In the genomic region with DNA sequence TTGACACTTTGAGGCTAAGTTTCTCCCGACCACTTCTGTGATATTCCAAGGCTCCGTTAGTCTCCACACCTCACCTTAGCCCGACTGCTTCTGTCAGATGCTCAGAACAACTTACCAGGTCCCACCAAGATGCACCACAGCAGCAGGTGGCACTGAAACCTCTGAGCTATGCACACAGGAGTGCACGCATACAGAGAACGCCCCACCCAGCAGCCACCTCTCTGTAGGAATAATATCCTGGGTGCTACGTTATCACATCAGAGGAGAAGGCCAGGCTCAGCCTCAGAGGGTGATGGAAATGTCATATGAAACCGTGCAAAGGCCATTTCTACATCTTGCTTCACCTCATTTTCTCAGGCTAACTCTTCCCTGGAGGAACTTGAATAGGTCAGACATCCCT, we compare ENCODE assay signal across 19 mouse cellular contexts.
"Had no signal": no experiment of that assay in that cellular context is flagged by ENCODE, and none has a peak within 500 bp of the region (broad histone marks: within the 10 kb centered on the region; RNA-seq: fewer than 3 reads in every experiment).

No protein-coding gene starts in this region.

- H3K27ac ChIP-seq: liver, embryonic 13.5 days; liver, embryonic 15.5 days; lung, embryonic 15.5 days; macrophage; midbrain, embryonic 13.5 days; midbrain, embryonic 15.5 days; neural tube, embryonic 12.5 days; stomach, embryonic 15.5 days; stomach, postnatal 0 days had no signal

- H3K4me3 ChIP-seq: liver, embryonic 13.5 days; liver, embryonic 15.5 days; lung, embryonic 15.5 days; midbrain, embryonic 13.5 days; midbrain, embryonic 15.5 days; neural tube, embryonic 12.5 days; stomach, embryonic 15.5 days had no signal

- DNase-seq: liver, embryonic 13.5 days; liver, postnatal 0 days; lung, adult 2 months; lung, postnatal 14 days; lung, postnatal 36 days; right cerebral cortex, postnatal 14 days; spleen, adult 18-20 months; thymus, adult 2 months; thymus, postnatal 14 days; thymus, postnatal 36 days had no signal

- ATAC-seq: liver, postnatal 0 days; lung, postnatal 0 days; midbrain, embryonic 13.5 days; midbrain, embryonic 15.5 days had no signal
